Mouse (Mus musculus): Measurements from ENCODE around the gene Slit2.

GRCm38 (mm10) chr5:48050637-48051314, 67.8 kb downstream of the Slit2 start:
- TF ChIP-seq CTCF (IDR thresholded peaks at IDR 0.05): no peak
- no peak for TF ChIP-seq EP300 (IDR thresholded peaks at IDR 0.05; ENCODE audit: insufficient read depth, low read depth, low read length)
- no peak for TF ChIP-seq POLR2A (IDR thresholded peaks at IDR 0.05; ENCODE audit: insufficient read depth, low read depth, low read length)

Data from heart, adult 2 months (tissue).